8 mouse cellular contexts compared by ENCODE assay signal in the genomic region with DNA sequence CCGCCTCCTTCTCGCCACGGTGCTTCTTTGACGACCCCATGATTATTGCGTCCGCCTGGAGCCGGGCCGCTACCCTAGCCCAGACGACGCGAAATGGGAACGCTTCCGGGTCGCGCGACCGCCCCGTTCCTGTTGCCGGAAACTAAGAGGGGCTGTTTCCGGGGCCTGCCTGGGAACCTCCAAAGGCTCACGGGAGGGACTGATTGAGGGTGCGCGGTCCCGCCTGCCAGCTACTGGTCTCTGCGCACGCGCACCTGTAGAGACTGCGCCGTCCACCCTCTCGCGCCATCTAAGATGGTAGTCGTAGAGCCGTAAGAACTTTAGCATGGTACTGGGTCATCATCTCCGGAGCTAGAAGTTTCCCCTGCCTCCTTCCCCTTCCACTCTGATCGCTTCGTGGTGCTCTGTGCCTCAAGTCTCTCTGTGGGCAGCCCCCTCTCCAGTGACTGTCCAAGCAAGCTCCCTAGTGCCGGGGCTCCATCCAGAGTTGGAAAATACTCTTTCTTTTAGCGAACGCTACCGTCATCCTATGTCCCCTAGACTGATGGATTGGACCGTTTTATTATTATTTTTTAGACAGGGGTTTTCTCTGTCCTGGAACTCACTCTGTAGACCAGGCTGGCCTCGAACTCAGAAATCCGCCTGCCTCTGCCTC. TPM values are rescaled to one million over a fixed set of nuclear protein-coding genes. Genes with fewer than 3 reads are reported as not detected.
DNase-seq lines count a peak whose midpoint lies in the region; ATAC-seq and TF ChIP-seq lines count a peak whose summit lies in the region.

Sart1 (minus strand) TSS at position 116 of the 655 bp plus-strand sequence.

- H3K9ac ChIP-seq in kidney, embryonic 14.5 days (ENCODE audit: low read depth, low read length) = peak within 1 kb of the TSS; percentile 95
- peak within 1 kb of the TSS; percentile 99 for H3K9ac ChIP-seq in limb, embryonic 15.5 days

- peak within 1 kb of the TSS; percentile 78 for H3K27ac ChIP-seq in bone marrow macrophage, adult 2 months (ENCODE audit: insufficient read depth, low read depth, low read length)
- peak within 1 kb of the TSS; percentile 53 for H3K27ac ChIP-seq in embryonic fibroblast, embryonic 13.5 days (ENCODE audit: insufficient read depth, low read length)
- peak within 1 kb of the TSS; percentile 86 for H3K27ac ChIP-seq in kidney, embryonic 14.5 days (ENCODE audit: low read depth, low read length)
- H3K27ac ChIP-seq in limb, embryonic 15.5 days = peak within 1 kb of the TSS; percentile 91

- peak within 1 kb of the TSS; percentile 96 for H3K4me3 ChIP-seq in bone marrow macrophage, adult 2 months (ENCODE audit: insufficient read depth, low read length)
- H3K4me3 ChIP-seq in embryonic fibroblast, embryonic 13.5 days (ENCODE audit: insufficient read depth, low read length) = peak within 1 kb of the TSS; percentile 82
- H3K4me3 ChIP-seq in kidney, embryonic 14.5 days (ENCODE audit: low read length) = peak within 1 kb of the TSS; percentile 97
- peak within 1 kb of the TSS; percentile 99 for H3K4me3 ChIP-seq in limb, embryonic 15.5 days

- TF ChIP-seq CTCF in bone marrow macrophage, adult 2 months (IDR thresholded peaks at IDR 0.05; ENCODE audit: low read depth, low read length) = no peak
- TF ChIP-seq CTCF in embryonic fibroblast, embryonic 13.5 days (IDR thresholded peaks at IDR 0.05; ENCODE audit: borderline replicate concordance, insufficient read depth, low read length) = no peak

- peak within 1 kb of the TSS; percentile 72 for H3K4me2 ChIP-seq in kidney, embryonic 14.5 days (replicated peaks; ENCODE audit: low read depth, low read length)
- H3K4me2 ChIP-seq in limb, embryonic 15.5 days = peak within 1 kb of the TSS; percentile 82

- peaks cover 9% of the 10 kb centered on the region for H3K4me1 ChIP-seq in bone marrow macrophage, adult 2 months (ENCODE audit: control insufficient read depth, insufficient read depth, low read length)
- no peaks in the 10 kb centered on the region for H3K4me1 ChIP-seq in embryonic fibroblast, embryonic 13.5 days (ENCODE audit: control insufficient read depth, insufficient read depth, low read length)
- peaks cover 16% of the 10 kb centered on the region for H3K4me1 ChIP-seq in kidney, embryonic 14.5 days (ENCODE audit: control insufficient read depth, insufficient read depth, low read length)
- peaks cover 34% of the 10 kb centered on the region for H3K4me1 ChIP-seq in limb, embryonic 15.5 days

- ATAC-seq in kidney, embryonic 14.5 days (ENCODE audit: low FRiP score, low TSS enrichment) = peak; percentile 95
- peak; percentile 94 for ATAC-seq in limb, embryonic 15.5 days (ENCODE audit: insufficient number of reproducible peaks, low FRiP score, low TSS enrichment, low read depth)

- no peaks in the 10 kb centered on the region for H3K9me3 ChIP-seq in kidney, embryonic 14.5 days (ENCODE audit: control insufficient read depth, low read length)
- no peaks in the 10 kb centered on the region for H3K9me3 ChIP-seq in limb, embryonic 15.5 days

- H3K36me3 ChIP-seq in kidney, embryonic 14.5 days (ENCODE audit: control insufficient read depth, insufficient read depth, low read length) = peaks cover 25% of the 10 kb centered on the region
- H3K36me3 ChIP-seq in limb, embryonic 15.5 days = peaks cover 20% of the 10 kb centered on the region

- no peak for TF ChIP-seq POLR2A in bone marrow macrophage, adult 2 months (IDR thresholded peaks at IDR 0.05; ENCODE audit: borderline replicate concordance, low read depth, low read length)
- peak; percentile 98 for TF ChIP-seq POLR2A in embryonic fibroblast, embryonic 13.5 days (IDR thresholded peaks at IDR 0.05; ENCODE audit: low read depth, low read length)

- 1% methylated on average over 43 of the region's 43 CpGs for WGBS in kidney, embryonic 14.5 days
- WGBS in limb, embryonic 15.5 days = 1% methylated on average over 43 of the region's 43 CpGs

- DNase-seq in A20 (ENCODE audit: low read depth, low spot score) = peak; percentile 97
- DNase-seq in heart, adult 9 months (ENCODE audit: low spot score in 2 of 2) = peak; percentile 96 to 98
- peak; percentile 85 to 87 for DNase-seq in monocyte, adult 2 months (ENCODE audit: low read depth in 1 of 2, low spot score in 2 of 2)
- DNase-seq in spleen, postnatal 36 days (ENCODE audit: low spot score in 2 of 2) = peak; percentile 96

- H3K27me3 ChIP-seq in kidney, embryonic 14.5 days (ENCODE audit: control insufficient read depth, insufficient read depth, low read length) = no peaks in the 10 kb centered on the region
- no peaks in the 10 kb centered on the region for H3K27me3 ChIP-seq in limb, embryonic 15.5 days

RNA-seq across cellular contexts. Expression of gene Sart1, which starts in this region (rescaled TPM):
- polyA plus RNA-seq in bone marrow macrophage, adult 2 months (2012; ENCODE audit: insufficient read depth, insufficient read length, missing spikeins) = 103 and 110 TPM in 2 replicates
- polyA plus RNA-seq in embryonic fibroblast, embryonic 13.5 days (2011; ENCODE audit: insufficient read length, low read depth, missing spikeins) = 34.7 and 35.3 TPM in 2 replicates
- 74.2 and 80.6 TPM in 2 replicates for polyA plus RNA-seq in kidney, embryonic 14.5 days (2014; fragmentation: Nextera tagmentation; extraction: Ambion mirVana)
- 67.0 and 72.1 TPM in 2 replicates for polyA plus RNA-seq in limb, embryonic 15.5 days (2015; fragmentation: Nextera tagmentation; extraction: Ambion mirVana)

Comparison
In these comparisons a context has a peak if more than half of its experiments do, and no peak if none do; other contexts are left out.
1. Peak in every context shown above with its lines: DNase-seq, ATAC-seq, H3K4me3 ChIP-seq and H3K27ac ChIP-seq.